Mouse (Mus musculus) neutrophil, adult 5-6 weeks (primary cell): ENCODE results near the gene Col6a4. TPM values are rescaled to one million over a fixed set of nuclear protein-coding genes. Genes with fewer than 3 reads are reported as not detected.
A peak's percentile ranks its signal among the peaks of the same experiment; 100 is the strongest.

Experiments used
- ATAC-seq: fragments of 151-379, 151-347 bp; 2 replicates; pipeline ENCODE4 v1.8.0; 2017; ENCODE audit warnings: mild to moderate bottlenecking, moderate TSS enrichment; ENCODE audit not compliant: insufficient number of reproducible peaks, poor library complexity, low FRiP score, severe bottlenecking; ENCODE audit errors: extremely low read depth
- total RNA-seq: library from RNA; stranded (forward); fragments of 200-1000 nt; gene quantifications from 2 replicates; pipeline ENCODE4 v1.2.3, GENCODE M21; 2017

Gene Col6a4
- not detected in 2 replicates for total RNA-seq

GRCm38 (mm10) chr9:106096683-106097082 lies at the start of gene Col6a4:
Gene Col6a4 (minus strand): TSS chr9:106096783.
- no peak for ATAC-seq

- no peak for ATAC-seq
Observed at GRCm38 (mm10) chr9:106145582-106145981, 49.0 kb upstream of the Col6a4 start.

GRCm38 (mm10) chr9:106144176-106144575 lies 47.6 kb upstream of the Col6a4 start:
- ATAC-seq = no peak

- ATAC-seq = no peak
Observed at GRCm38 (mm10) chr9:106141955-106142354, 45.4 kb upstream of the Col6a4 start.

- ATAC-seq = no peak
Observed at GRCm38 (mm10) chr9:106139763-106140162, 43.2 kb upstream of the Col6a4 start.

- ATAC-seq = no peak
Observed at GRCm38 (mm10) chr9:106137671-106138216, 41.2 kb upstream of the Col6a4 start.

GRCm38 (mm10) chr9:106130250-106130649 lies 33.7 kb upstream of the Col6a4 start:
- ATAC-seq = no peak

GRCm38 (mm10) chr9:106129072-106129471 lies 32.5 kb upstream of the Col6a4 start:
- ATAC-seq = no peak

GRCm38 (mm10) chr9:106126786-106127251 lies 30.2 kb upstream of the Col6a4 start:
- ATAC-seq = no peak

GRCm38 (mm10) chr9:106123599-106123998 lies 27.0 kb upstream of the Col6a4 start:
- peak; percentile 39; the same call in 1 of the 2 replicates for ATAC-seq

GRCm38 (mm10) chr9:106119075-106119474 lies 22.5 kb upstream of the Col6a4 start:
- no peak for ATAC-seq

- ATAC-seq = no peak
Observed at GRCm38 (mm10) chr9:106115801-106116424, 19.3 kb upstream of the Col6a4 start.

GRCm38 (mm10) chr9:106112770-106113423 lies 16.3 kb upstream of the Col6a4 start:
- no peak for ATAC-seq

GRCm38 (mm10) chr9:106106241-106106640 lies 9.7 kb upstream of the Col6a4 start:
- no peak for ATAC-seq

- ATAC-seq = no peak
Observed at GRCm38 (mm10) chr9:106104401-106104800, 7.8 kb upstream of the Col6a4 start.

GRCm38 (mm10) chr9:106101166-106101565 lies 4.6 kb upstream of the Col6a4 start:
- ATAC-seq = no peak

- no peak for ATAC-seq
Observed at GRCm38 (mm10) chr9:106100262-106100661, 3.7 kb upstream of the Col6a4 start.

- ATAC-seq = no peak
Observed at GRCm38 (mm10) chr9:106099379-106100021, 2.9 kb upstream of the Col6a4 start.

GRCm38 (mm10) chr9:106081528-106081927 lies 15.1 kb downstream of the Col6a4 start:
- no peak for ATAC-seq
